Mouse (Mus musculus): ENCODE measurements around the gene B4galt1.

DNA sequence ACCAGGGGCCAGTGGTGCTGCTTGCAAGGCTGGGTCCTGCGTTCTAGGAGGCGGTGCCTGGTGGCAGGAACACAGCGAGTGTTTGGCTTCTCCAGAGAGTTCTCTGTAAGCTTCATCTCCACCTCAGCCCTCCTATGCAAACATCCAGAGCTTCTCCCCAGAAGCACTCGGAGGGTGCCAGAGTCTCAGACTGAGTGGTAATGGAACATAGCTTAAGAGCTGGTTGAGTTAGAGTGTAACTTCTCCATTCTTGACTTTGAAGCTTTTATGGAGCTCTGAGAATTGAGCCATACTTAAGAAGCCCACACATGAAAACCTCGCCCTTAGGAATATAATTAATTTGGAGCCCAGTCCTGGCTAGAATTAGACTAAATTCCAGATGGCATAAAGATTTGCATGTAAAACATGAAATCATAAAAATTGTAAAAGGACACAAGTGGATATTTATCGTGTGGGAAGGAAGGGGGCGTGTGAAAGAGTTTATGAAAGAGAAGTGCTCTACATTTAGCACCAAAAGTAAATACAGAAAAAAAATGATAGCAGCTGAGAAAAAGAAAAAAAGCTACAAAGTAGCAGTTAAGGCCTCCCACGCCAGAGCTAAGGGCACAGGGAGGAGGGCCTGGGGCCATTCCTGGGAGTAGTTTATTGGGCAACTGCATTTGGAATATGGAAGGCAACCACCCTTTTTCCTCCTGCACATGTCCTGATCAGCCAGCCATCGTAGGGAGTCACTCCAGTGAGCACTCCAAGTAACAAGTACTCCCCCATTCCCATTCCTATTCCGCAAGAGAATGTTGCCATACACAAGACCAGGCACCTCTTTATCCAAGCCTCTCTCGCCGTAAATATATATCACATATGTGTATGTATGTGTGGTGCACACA, 30.7 kb upstream of the B4galt1 start:
- TF ChIP-seq TAL1 (IDR thresholded peaks at IDR 0.05; ENCODE audit: low read length) (no peak), GATA1 (IDR thresholded peaks at IDR 0.05; ENCODE audit: low read length) (no peak)

Measured in erythroblast, embryonic 14.5 days (primary cell).